Mouse (Mus musculus): ENCODE results near the gene Atp6v0e. TPM values are rescaled to one million over a fixed set of nuclear protein-coding genes. Genes with fewer than 3 reads are reported as not detected.
A peak's percentile ranks its signal among the peaks of the same experiment; 100 is the strongest.

Atp6v0e gene
- total RNA-seq, 2 experiments from 2014 or later: 180 to 190 TPM

DNA sequence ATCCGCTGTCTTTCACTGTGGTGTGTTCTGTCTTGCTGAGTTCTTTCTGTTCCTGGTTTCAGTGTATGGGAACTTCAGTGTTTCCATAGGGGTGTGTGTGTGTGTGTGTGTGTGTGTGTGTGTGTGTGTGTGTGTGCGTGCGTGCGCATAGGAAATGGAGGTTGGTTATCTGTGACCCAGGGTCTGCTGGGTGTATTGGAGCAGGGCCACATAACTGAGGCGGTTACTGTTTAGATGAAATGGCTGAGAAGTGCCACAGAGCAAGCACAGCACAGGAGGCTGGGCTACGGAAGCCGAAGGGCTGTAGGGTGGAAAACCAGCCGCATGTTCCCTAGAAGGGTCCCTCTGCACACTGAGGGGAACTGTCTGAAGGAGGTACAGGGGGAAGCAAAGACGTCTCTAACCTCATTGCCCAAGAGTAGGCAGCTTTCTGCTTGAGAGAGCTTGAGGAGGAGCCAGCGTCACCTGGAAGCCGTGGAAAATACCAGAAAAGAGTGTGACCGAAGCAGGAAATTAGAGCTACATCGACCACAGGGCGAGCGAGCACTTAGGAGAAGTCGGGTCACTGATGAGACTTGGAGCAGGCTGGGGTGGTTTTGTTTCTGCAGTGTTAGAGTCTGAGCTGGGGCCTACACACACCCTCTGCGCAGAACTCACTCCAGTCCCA lies 23.4 kb downstream of the Atp6v0e start:
- no peak for DNase-seq

DNA sequence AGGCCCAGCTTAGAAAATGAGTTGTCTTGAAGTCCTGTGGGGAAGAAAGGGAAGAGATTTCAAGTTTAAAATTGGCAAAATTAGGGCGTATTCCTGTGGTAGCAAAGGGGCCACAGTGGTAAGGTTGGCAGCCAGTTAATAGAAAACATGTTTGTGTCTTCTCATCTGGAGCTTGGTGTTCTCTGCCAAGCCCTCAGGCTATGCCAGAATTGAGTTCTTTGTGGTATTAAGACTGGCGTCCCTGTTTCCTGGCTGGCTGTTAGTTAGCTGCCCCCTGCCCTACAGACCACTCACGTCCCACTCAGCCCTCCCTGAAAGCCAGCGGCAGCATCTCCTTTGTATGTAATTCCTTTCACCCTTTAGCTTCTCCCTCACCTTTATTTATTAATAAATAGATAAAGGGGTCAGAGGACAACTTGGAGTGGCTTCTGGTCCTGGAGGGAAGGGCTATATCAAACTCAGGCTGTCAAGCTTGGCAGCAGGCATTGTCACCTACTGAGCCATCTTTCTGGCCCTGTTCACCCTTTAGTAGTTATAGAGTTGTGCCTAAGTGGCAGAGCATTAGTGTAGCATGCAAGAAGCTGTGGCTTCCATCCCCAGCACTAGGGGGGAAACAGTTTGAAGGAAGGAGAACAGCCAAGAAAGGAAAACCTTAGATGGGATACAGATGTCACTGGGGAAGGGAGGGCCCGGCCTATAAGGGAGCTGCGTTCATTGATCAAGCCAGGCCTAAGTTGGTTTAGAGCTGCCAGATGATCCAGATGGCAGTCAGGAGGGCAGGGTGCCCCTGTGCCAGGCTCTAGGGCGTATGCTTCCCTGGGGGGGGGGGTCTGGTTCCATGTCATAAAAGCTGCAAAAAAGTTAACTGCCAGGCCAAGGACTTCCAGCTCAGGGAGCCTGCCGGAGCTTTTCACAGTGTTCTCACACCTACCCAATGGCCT lies 26.0 kb downstream of the Atp6v0e start:
- no peak for DNase-seq

DNA sequence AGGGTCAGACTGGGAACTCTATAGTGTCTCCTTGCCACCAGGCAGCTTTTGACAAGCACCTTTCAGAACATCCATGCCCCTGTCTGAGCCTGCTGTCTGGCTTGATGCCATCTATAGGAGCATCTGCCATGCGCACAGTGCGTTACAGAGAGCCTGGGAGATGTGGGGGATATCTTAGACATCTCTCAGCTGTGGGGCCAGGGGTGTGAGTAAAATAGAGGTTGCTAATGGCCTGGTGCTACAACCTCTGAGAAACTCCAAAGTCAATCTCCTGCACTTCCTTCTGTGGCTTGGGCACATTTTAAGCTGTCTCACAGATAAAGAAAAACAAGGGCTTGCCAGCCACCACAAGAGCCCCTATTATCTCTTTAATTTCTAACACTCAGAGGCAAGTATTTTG lies 26.8 kb downstream of the Atp6v0e start:
- DNase-seq: no peak

DNA sequence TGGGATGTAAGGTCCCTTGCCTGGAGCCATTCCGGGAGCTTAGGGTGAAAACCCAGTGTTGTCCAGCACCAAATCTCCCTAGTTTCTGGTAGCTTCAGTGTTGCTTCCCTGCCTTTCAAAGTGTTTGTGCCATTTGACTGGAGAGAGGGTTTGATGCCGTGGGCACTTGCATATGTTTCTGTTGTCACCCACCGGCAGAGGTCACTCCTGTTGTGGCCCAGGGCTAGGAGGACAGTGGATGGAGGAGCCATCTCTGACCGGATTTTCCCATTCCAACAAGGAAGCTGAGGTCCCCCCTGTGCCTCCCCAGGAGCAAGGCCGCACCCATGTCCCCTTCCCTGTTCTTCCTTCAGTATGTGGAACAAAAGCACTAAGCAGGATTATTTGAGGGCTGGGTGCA lies 27.2 kb downstream of the Atp6v0e start:
- DNase-seq: no peak

DNA sequence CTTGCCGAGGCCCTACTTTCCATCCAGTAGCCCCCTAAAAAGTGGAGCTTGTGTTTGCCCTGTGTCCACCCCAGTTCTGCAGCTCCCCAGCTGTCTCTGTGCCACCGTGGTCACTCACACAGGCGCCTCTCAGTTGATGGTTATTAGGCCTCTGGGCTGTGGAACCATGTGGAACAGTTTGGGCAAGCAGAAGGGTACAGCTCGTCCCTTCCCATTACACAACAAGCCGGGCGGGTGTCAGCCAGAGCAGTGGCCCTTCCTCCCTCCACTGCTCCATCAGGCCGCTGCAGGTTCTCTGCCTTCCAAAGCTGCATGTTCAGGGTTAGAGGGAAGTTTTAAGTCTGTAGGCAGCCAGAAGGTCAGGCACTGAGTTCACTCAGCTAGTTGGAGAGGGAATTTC lies 28.1 kb downstream of the Atp6v0e start:
- DNase-seq: no peak

DNA sequence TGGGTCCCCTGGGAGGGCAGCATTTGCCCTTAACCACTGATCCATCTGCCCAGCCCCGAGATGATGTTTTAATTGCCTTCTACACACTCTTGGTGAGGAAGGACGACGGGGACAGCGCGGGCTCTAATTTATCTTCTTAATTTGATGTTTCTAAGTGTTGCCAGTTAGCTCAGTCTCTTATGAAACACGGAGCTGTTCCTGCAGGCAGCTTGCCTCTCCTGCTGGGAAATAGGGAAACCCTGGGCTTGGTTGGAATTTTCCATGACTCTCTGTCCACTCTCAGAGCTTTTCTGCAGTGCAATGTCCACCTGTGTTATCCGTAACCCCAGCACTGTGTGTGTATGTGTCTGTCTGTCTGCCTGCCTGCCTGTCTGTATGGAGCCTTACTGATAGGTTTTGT lies 30.4 kb downstream of the Atp6v0e start:
- DNase-seq: no peak

DNA sequence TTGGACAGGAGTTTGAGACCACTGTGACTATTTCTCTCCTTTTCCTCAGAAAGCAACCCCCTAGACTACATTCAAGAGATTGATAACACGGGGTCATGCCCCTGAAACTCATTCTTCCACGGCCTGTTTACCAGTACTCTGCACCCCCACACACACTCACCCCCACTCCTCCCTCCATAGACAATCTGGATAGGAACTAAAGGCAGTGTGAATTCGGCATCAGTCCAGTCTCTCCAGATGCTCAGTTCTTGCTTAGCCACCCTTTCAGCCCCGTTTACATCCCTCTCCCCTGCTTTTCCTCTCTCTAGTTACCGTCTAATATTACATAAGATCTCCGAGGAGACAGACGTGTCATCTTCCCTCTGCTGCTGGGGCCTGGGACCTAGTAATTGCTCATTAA lies 31.1 kb downstream of the Atp6v0e start:
- no peak for DNase-seq

DNA sequence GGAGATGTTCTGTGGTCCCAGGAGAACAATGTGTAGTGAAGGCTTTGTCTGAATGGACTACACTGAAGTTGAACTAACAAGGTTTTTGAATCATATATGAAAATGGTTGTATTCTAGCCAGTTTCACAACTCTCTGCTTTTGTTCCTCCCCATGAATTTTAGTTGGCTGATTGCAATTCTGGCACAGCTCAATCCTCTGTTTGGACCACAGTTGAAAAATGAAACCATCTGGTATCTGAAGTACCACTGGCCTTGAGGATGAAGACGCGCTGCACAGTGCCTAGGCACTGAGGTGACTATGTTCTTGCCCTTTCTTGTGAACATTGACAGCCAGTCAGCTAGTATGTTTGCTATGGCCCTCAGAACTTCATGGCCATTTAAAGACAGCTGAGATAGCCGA lies 32.2 kb downstream of the Atp6v0e start:
- DNase-seq: no peak

DNA sequence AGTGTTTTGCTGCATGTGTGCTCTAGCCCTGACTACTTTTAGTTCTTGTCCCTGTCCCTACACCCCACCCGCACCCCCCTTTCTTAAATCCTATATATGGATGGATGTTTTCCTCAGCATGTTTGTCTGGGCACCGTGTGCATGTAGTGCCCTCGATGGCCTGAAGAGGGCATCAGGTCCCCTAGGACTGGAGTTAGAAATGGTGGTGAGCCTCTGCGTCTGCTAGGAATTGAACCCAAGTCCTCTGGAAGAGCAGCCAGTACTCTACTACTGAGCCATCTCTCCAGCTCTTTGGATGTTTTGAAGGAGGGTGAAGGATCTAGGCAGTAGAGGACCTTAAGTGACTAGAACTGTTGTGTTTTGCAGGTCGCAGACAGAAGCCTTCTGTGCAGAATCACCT lies 35.8 kb downstream of the Atp6v0e start:
- DNase-seq: no peak

DNA sequence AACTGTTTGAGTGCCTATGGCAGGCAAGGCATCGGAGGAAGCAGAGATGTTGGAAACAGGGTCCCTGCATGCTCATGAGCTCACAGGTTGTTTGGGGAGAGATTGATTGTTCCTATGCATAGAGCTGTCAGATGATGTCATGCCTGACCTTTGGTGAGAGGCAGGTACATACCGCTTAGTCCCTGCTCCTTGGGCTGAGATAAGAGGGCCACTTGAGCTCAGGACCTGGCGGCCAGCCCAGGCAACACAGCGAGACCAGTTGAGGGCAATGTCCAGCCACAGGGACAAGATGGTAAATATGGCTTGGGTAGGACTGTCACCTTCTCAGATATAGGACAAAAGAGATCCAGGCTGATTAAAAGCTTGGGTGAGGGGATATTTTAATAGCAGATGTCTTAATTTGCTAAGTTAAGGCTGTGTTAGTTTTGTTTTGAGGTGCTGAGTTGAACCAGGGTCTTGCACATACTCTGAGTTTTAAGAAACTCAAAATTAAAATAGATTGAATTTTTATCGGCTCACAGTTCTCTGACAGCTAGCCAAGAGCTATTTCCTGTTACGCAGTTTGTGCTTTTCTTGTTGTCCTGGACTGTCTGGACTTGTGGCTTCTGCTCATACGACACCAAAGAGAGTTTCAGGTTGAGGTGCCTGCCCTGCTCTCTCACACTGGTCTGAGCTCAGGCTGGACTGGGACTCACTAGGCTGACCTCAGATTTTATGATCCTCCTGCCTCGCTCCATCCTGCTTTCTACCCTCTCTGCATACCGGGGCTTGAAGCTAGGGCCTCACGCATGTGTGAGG lies 37.0 kb downstream of the Atp6v0e start:
- DNase-seq: no peak

DNA sequence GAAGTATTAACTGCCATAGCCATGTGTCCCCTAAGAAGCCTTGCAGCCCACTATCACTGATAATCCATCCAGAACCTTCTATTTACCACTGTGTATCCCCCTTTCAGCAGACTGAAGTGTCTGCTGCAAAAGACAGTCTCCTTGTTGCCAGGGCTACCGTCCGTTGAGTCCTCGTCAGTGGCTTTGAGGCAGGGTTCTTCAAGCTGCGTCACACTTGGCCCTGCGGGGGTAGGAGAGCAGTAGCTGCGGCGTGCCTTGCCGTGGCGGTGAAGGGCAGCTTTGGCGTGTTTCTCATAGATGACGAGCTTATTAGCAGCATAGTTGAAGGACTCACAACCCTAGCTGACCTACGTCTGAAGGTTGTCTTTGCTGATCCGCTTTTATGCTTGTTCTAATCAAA lies 38.5 kb downstream of the Atp6v0e start:
- no peak for DNase-seq

DNA sequence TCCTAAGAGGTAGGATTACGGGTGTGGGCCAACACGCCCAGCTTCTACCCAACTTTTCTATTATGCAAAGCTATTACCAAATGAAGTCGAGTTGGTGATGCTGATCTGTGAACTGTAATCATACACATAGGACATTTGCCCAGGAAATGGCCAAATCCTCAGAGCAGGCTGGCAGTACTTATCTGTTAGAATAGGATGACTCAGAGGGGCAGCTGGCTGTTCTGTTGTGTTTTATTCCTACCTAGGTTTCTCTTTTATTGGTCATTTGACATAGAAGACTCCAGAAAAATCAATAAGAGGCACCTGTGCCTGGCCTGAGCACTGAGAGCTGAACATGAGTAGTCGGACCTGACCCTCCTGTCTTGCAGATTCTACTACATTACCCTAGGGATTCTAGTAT lies 39.6 kb downstream of the Atp6v0e start:
- DNase-seq: no peak

DNA sequence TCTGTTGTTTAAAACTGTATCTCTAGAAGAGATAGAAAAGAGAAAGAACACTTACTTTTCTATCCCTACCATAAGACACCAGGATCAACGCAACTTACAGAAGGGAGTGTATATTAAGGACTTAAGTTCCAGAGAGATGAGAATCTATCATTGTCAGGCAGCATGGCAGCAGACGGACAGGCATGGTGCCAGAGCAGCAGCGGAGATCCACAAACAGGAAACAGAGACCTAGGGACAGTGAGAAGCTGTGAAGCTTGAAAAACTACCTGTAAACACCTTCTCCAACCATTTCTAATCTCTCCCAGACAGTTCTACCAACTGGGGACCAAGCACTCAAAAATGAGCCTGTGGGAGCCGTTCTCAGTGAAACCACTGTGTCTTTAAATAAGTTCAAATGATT lies 40.6 kb downstream of the Atp6v0e start:
- no peak for DNase-seq

DNA sequence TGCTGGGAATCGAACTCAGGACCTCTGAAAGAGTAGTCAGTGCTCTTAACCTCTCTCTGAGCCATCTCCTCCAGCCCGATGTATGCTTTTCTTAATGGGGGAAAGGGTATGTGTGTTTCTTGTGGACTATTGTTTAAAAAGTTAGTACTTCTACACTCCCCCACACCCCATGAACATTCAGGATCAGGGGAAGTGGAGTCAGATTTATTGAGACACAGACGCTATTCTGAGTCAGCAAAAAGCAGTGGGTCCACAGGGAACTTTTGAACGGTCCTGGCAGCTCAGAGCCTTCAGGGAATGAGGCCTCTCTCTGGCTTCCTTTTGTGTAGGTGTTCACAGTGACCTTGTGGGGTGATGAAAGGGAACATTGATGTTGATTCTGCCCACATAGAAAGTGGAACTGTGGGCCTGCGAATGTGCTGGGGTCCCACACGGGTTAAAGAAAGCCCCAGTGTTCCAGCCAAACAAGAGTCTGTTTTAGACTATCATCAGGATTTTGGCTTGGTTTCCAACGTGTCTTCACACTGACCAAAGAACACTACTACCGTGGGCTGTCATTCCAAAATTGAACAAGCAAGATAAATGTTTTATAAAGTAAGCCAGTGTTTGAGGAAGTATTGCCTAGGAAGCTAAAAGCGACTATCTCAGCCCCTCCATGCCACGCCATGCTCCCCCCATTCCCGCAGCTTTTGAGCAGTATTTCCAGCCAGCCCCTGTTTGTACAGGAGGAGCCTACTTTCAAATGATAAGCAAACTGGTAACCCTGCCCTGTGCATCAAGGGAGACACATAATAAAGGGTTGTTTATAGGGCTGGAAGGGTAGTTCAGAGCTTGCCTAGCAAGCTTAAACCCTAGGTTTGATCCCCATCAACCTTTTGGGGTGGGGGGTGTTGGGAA lies 42.7 kb downstream of the Atp6v0e start:
- no peak for DNase-seq

DNA sequence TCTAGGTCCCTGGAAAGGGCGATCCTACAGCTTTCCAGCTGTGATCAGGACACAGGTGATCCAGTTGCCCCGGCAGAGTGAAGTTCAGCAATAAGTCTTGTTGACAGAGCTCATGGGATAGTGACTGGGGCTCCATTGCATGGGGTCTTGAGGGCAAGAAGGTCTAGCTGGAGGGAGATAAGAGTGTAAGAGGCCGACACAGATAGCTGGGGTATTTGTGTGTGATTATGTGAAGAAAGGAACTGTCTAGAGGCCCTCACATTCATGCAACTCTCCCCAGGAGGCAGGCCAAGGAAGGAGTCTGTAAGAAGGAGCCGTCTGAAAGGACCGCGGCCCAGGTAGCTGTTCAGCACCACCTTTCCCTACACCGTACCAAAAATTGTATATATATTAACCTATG lies 44.0 kb downstream of the Atp6v0e start:
- DNase-seq: no peak

DNA sequence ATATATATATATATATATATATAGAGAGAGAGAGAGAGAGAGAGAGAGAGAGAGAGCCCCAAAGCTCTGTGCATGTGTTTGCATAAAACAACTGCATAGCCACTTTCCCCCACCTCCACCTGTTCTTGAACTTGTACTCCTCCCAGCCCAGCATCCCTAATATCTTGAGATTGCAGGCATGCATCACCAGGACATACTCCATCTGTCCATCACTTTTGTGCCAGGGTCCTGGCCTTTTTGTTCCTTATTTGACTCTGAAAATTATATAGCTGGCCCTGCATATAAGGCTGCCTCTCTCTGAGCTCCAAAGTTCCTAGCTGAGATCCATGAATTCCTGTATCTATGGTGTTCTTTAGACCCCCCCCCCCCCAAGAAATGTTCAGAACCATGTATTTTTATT lies 45.5 kb downstream of the Atp6v0e start:
- no peak for DNase-seq

DNA sequence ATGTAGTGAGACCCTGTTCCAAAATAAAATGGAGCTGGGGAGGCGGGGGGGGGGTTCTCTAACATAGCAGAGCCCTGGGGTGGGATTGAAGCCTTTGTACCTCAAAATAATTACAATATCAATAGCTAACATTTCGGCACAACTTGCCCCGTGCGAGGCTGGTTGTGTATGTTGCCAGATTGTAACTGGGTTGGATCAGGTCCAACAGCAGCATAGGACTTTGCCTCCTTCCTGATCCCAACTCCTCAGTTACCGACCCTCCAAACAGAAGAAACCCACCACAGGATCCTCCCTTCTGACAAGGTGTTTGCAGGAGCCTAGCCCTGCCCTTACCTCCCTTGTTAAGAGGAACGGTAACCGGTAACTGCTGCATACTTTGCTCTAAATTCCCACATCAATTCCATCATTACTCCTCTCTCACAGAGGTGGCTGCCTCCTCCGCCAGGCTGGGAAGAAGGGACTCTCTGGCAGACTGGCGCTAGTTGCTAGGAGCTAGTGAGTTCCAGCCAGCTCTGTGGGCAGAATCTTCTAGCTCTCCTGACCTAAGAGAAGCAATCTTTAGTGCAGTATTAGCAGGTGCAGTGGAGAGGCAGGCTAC lies 46.1 kb downstream of the Atp6v0e start:
- DNase-seq: no peak

DNA sequence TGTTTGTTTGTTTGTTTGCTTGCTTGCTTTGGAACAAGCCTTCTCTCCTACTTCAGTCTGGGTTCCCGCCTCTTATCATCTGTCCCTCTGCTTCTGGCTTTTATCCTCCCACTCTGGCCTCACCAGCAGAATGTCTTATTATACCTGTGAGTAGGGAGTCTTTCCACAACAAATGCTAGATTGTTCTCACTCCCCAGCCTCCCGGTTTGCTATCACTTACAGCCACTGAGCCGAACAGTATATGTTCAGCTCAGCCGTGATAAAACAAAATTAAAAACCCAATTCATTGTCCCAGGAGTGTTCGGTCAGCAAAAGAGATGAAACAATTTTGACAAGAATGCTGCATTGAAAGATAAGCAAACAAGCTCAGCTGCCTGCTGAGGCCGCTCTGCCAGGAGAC lies 47.0 kb downstream of the Atp6v0e start:
- no peak for DNase-seq

DNA sequence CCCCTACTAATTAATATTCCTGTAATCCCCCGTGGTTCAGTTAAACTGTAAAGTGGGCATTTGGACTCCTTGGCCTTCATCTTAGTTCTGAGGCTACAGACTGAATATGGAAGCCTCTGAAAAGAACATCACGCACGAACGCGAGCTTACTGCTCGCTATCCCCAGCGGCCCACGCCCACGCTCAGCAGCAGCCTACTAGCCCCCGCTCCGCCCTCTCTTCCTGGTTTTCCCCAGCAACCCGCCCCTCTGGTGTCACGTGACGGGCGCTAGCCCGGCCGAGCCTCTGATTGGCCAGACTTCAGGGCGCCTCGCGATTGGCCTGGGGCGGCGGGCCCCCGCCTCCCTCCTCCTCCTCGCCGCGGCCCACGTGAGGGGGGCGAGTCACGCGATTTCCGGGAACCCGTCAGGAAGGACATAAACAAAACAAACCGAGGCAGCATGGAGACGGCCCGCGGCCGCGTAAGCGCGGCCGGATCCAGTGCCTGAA lies 52.3 kb downstream of the Atp6v0e start, which contains the start of gene Crebrf:
Gene Crebrf, plus strand, starts transcription at position 380 of the 488 bp plus-strand sequence.
- peak; percentile 99 for DNase-seq

DNA sequence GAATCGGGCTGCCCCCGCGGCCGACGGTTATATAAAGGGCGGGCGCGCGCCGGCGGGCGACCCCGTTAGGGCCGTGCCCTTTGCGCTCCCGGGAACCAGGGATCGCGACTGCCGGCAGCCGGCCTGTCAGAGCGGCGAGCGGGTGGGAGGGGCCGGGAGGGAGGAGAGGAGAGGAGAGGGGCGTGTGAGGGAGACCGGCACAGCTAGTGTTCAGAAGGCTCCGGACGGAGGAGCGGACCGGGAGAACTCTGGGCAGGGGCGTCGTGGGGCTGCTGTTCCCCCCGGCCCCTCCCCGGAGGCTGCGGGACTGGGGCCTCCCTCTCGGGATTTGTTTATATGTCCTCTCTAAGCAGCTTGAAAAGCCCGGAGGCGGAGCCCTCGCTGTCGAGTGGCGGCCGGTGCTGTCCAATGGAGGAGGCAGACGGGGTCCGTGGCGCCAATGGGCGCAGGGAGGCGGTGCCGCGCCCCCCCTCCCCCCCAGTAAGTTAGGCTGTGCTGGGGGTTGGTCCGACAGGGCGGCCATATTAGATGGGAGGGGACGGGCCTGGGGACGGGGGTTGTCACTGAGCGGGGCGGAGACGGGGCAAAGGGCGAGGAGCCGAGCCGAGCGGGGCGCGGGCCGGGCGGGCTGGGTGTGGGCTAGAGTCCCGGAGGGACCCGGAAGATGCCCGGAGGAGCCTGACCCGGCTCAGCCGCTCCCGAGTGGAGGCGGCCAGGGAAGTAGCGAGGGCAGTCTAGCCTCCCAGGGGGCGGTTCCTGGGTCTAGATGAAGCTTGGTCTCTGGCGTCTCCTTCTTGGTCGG lies 53.1 kb downstream of the Atp6v0e start:
- peak; percentile 95 for DNase-seq

All from adrenal gland, postnatal 10 days (tissue).